Mouse (Mus musculus): ENCODE results near the gene Tmprss4. TPM values are rescaled to one million over a fixed set of nuclear protein-coding genes. Genes with fewer than 3 reads are reported as not detected.

Gene Tmprss4
- polyA plus RNA-seq, 1 experiment from 2014 or later: not detected

- in situ Hi-C loops (cut with MboI; ENCODE audit: low pct_unique_long_range_greater_than_20kb): no loop called here
- ChIA-PET POLR2A (interaction anchor here (0.6 kb wide), 1 partner anchor 328 kb away, joined by 3 read pairs; no protein-coding TSS in a partner anchor), CTCF (interaction anchor here (1.0 kb wide), 1 partner anchor 221 kb away, joined by 3 read pairs; no protein-coding TSS in a partner anchor)
- DNase-seq (ENCODE audit: low read depth, low spot score) (no peak), ATAC-seq (no peak)
- peaks cover 18% of the 10 kb centered on the region for H3K27me3 ChIP-seq
- no peak for TF ChIP-seq CTCF (IDR thresholded peaks at IDR 0.05)
These were observed 7.6 kb downstream of the Tmprss4 start for GRCm38 (mm10) chr9:45196125-45196830.

- DNase-seq (ENCODE audit: low read depth, low spot score) (no peak), ATAC-seq (no peak)
- ChIA-PET POLR2A (no interaction called here), CTCF (no interaction called here)
- in situ Hi-C loops (cut with MboI; ENCODE audit: low pct_unique_long_range_greater_than_20kb): no loop called here
- no peak for TF ChIP-seq CTCF (IDR thresholded peaks at IDR 0.05)
- H3K27me3 ChIP-seq: peaks cover 14% of the 10 kb centered on the region
These were observed 8.4 kb downstream of the Tmprss4 start for GRCm38 (mm10) chr9:45195468-45195867.

GRCm38 (mm10) chr9:45189661-45190174 lies 14.2 kb downstream of the Tmprss4 start:
- CTCF ChIA-PET: no interaction called here
- POLR2A ChIA-PET: no interaction called here
- in situ Hi-C loops (cut with MboI; ENCODE audit: low pct_unique_long_range_greater_than_20kb): no loop called here
- ATAC-seq: no peak
- TF ChIP-seq CTCF (IDR thresholded peaks at IDR 0.05): no peak
- no peak for DNase-seq (ENCODE audit: low read depth, low spot score)
- H3K27me3 ChIP-seq: peaks cover 37% of the 10 kb centered on the region

GRCm38 (mm10) chr9:45188570-45189563 lies 15.0 kb downstream of the Tmprss4 start:
- no peak for DNase-seq (ENCODE audit: low read depth, low spot score)
- no peak for TF ChIP-seq CTCF (IDR thresholded peaks at IDR 0.05)
- CTCF ChIA-PET: no interaction called here
- POLR2A ChIA-PET: no interaction called here
- H3K27me3 ChIP-seq: peaks cover 39% of the 10 kb centered on the region
- no peak for ATAC-seq
- in situ Hi-C loops (cut with MboI; ENCODE audit: low pct_unique_long_range_greater_than_20kb): no loop called here

- no peak for DNase-seq (ENCODE audit: low read depth, low spot score)
- in situ Hi-C loops (cut with MboI; ENCODE audit: low pct_unique_long_range_greater_than_20kb): no loop called here
- ATAC-seq: no peak
- peaks cover 48% of the 10 kb centered on the region for H3K27me3 ChIP-seq
- ChIA-PET POLR2A (no interaction called here), CTCF (no interaction called here)
- no peak for TF ChIP-seq CTCF (IDR thresholded peaks at IDR 0.05)
These were observed 18.6 kb downstream of the Tmprss4 start for GRCm38 (mm10) chr9:45185250-45185649.

GRCm38 (mm10) chr9:45183266-45183665 lies 20.6 kb downstream of the Tmprss4 start:
- peaks cover 42% of the 10 kb centered on the region for H3K27me3 ChIP-seq
- no peak for TF ChIP-seq CTCF (IDR thresholded peaks at IDR 0.05)
- CTCF ChIA-PET: no interaction called here
- ATAC-seq (no peak), DNase-seq (ENCODE audit: low read depth, low spot score) (no peak)
- in situ Hi-C loops (cut with MboI; ENCODE audit: low pct_unique_long_range_greater_than_20kb): no loop called here
- POLR2A ChIA-PET: no interaction called here

- peaks cover 37% of the 10 kb centered on the region for H3K27me3 ChIP-seq
- no peak for ATAC-seq
- DNase-seq (ENCODE audit: low read depth, low spot score): no peak
- ChIA-PET CTCF (no interaction called here), POLR2A (no interaction called here)
- in situ Hi-C loops (cut with MboI; ENCODE audit: low pct_unique_long_range_greater_than_20kb): no loop called here
- TF ChIP-seq CTCF (IDR thresholded peaks at IDR 0.05): no peak
These were observed 21.4 kb downstream of the Tmprss4 start for GRCm38 (mm10) chr9:45182521-45182920.

GRCm38 (mm10) chr9:45181770-45182169 lies 22.1 kb downstream of the Tmprss4 start, which contains the start of gene BC049352:
BC049352 (plus strand) TSS chr9:45182007.
- TF ChIP-seq CTCF (IDR thresholded peaks at IDR 0.05): no peak
- DNase-seq (ENCODE audit: low read depth, low spot score): no peak
- in situ Hi-C loops (cut with MboI; ENCODE audit: low pct_unique_long_range_greater_than_20kb): no loop called here
- ChIA-PET POLR2A (no interaction called here), CTCF (no interaction called here)
- no peak for ATAC-seq
- H3K27me3 ChIP-seq: peaks cover 29% of the 10 kb centered on the region

GRCm38 (mm10) chr9:45179282-45179681 lies 24.6 kb downstream of the Tmprss4 start:
- no peak for DNase-seq (ENCODE audit: low read depth, low spot score)
- peaks cover 22% of the 10 kb centered on the region for H3K27me3 ChIP-seq
- ChIA-PET CTCF (no interaction called here), POLR2A (no interaction called here)
- in situ Hi-C loops (cut with MboI; ENCODE audit: low pct_unique_long_range_greater_than_20kb): no loop called here
- ATAC-seq: no peak
- no peak for TF ChIP-seq CTCF (IDR thresholded peaks at IDR 0.05)

- no peak for TF ChIP-seq CTCF (IDR thresholded peaks at IDR 0.05)
- POLR2A ChIA-PET: no interaction called here
These were observed 30.4 kb downstream of the Tmprss4 start for GRCm38 (mm10) chr9:45173475-45173874.

More at GRCm38 (mm10) chr9:45173475-45173874, 30.4 kb downstream of the Tmprss4 start:
- ATAC-seq (no peak), DNase-seq (ENCODE audit: low read depth, low spot score) (no peak)
- peaks cover 14% of the 10 kb centered on the region for H3K27me3 ChIP-seq
- in situ Hi-C loops (cut with MboI; ENCODE audit: low pct_unique_long_range_greater_than_20kb): no loop called here
- CTCF ChIA-PET: no interaction called here
